Mouse (Mus musculus): ENCODE measurements around the gene Trim25. TPM values are rescaled to one million over a fixed set of nuclear protein-coding genes. Genes with fewer than 3 reads are reported as not detected.

Trim25 gene
- total RNA-seq (2021) = 102 and 115 TPM in 2 replicates
- long read RNA-seq, experiment 1, full-length matches to known transcripts = 4 of 21 reads
- long read RNA-seq, experiment 1, partial matches to known transcripts = 0 of 21 reads
- long read RNA-seq, experiment 1, other reads (novel, unspliced or antisense) = 17 of 21 reads
- long read RNA-seq, experiment 2, full-length matches to known transcripts = 3 of 14 reads
- long read RNA-seq, experiment 2, partial matches to known transcripts = 0 of 14 reads
- long read RNA-seq, experiment 2, other reads (novel, unspliced or antisense) = 11 of 14 reads

GRCm38 (mm10) chr11:88998974-88999722 is at the start of gene Trim25:
Gene Trim25, plus strand, starts transcription at chr11:88999376.
- DNase-seq = peak; percentile 96

- no peak for DNase-seq
Observed at GRCm38 (mm10) chr11:88949802-88950639, 49.2 kb upstream of the Trim25 start.

GRCm38 (mm10) chr11:88950640-88951250 is 48.4 kb upstream of the Trim25 start:
- DNase-seq = no peak

- DNase-seq = no peak
Observed at GRCm38 (mm10) chr11:88951576-88951975, 47.6 kb upstream of the Trim25 start.

- DNase-seq = no peak
Observed at GRCm38 (mm10) chr11:88952117-88952516, 47.1 kb upstream of the Trim25 start.

GRCm38 (mm10) chr11:88953582-88953981 is 45.6 kb upstream of the Trim25 start:
- no peak for DNase-seq

GRCm38 (mm10) chr11:88954803-88955202 is 44.4 kb upstream of the Trim25 start:
- peak; percentile 40 for DNase-seq

GRCm38 (mm10) chr11:88955217-88955969 is 43.8 kb upstream of the Trim25 start, which contains the start of gene Scpep1:
Gene Scpep1, minus strand, starts transcription at chr11:88955465.
- peak; percentile 99 for DNase-seq

GRCm38 (mm10) chr11:88958851-88959250 is 40.3 kb upstream of the Trim25 start:
- DNase-seq = no peak

GRCm38 (mm10) chr11:88966881-88967361 is 32.3 kb upstream of the Trim25 start, which contains the start of gene Elobl:
Gene Elobl, minus strand, starts transcription at chr11:88966931.
- no peak for DNase-seq

- DNase-seq = peak; percentile 41
Observed at GRCm38 (mm10) chr11:88970202-88970732, 28.9 kb upstream of the Trim25 start, which contains the start of gene Coil. Gene Coil, plus strand, starts transcription at chr11:88970252.

GRCm38 (mm10) chr11:88973776-88974701 is 25.1 kb upstream of the Trim25 start:
- peak; percentile 96 for DNase-seq

GRCm38 (mm10) chr11:88976320-88976719 is 22.9 kb upstream of the Trim25 start:
- DNase-seq = no peak

GRCm38 (mm10) chr11:88977188-88977587 is 22.0 kb upstream of the Trim25 start:
- peak; percentile 30 for DNase-seq

GRCm38 (mm10) chr11:88981337-88981736 is 17.8 kb upstream of the Trim25 start:
- DNase-seq = no peak

- no peak for DNase-seq
Observed at GRCm38 (mm10) chr11:88986616-88987015, 12.6 kb upstream of the Trim25 start.

- peak; percentile 30 for DNase-seq
Observed at GRCm38 (mm10) chr11:88988956-88989355, 10.2 kb upstream of the Trim25 start.

GRCm38 (mm10) chr11:88989530-88989929 is 9.6 kb upstream of the Trim25 start:
- peak; percentile 18 for DNase-seq

GRCm38 (mm10) chr11:88993186-88993585 is 6.0 kb upstream of the Trim25 start:
- no peak for DNase-seq

GRCm38 (mm10) chr11:88993625-88994024 is 5.6 kb upstream of the Trim25 start:
- peak; percentile 85 for DNase-seq
